In the genomic region with DNA sequence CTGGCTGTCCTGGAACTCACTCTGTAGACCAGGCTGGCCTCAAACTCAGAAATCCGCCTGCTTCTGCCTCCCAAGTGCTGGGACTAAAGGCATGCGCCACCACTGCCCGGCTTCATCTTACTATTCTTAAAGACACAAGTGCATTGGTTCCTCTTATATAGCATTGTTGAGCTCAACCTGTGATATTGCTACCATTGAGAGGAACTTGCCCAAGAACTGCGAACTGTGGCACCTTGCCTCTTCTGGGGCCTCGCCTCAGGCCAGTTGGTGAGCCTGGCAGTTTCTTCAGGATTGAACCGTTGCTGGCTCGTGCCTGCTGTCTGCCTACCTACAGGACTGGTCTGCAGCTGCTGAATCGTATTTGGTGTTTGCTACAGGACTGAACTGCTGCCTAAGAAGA, we compare ENCODE assay signal across 6 mouse cellular contexts. TPM values are rescaled to one million over a fixed set of nuclear protein-coding genes. Genes with fewer than 3 reads are reported as not detected.
"Had no signal": no experiment of that assay in that cellular context is flagged by ENCODE, and none has a peak within 500 bp of the region (broad histone marks: within the 10 kb centered on the region; RNA-seq: fewer than 3 reads in every experiment).

No protein-coding gene starts in this region.

RNA-seq across cellular contexts. Expression of a gene that starts 23.4 kb away (rescaled TPM):
- total RNA-seq: heart, postnatal 10 days; heart, postnatal 36 days; hindbrain, postnatal 0 days; layer of hippocampus, adult 2 months; layer of hippocampus, postnatal 36 days had no signal
- polyA plus RNA-seq: large intestine, adult 2 months had no signal
